Comparison of ENCODE assay signal across 8 mouse cellular contexts in genomic region chr6:83762880-83763431, GRCm38 (mm10). TPM values are rescaled to one million over a fixed set of nuclear protein-coding genes. Genes with fewer than 3 reads are reported as not detected.
DNase-seq lines count a peak whose midpoint lies in the region; ATAC-seq and TF ChIP-seq lines count a peak whose summit lies in the region.

No protein-coding gene starts in this region.

- peak overlapping the region; percentile 82 for H3K4me2 ChIP-seq in heart, embryonic 13.5 days
- H3K4me2 ChIP-seq in lung, embryonic 14.5 days: peak overlapping the region; percentile 65

- 2% methylated on average over 35 of the region's 35 CpGs for WGBS in heart, embryonic 13.5 days
- WGBS in lung, embryonic 14.5 days: 2% methylated on average over 35 of the region's 35 CpGs

- H3K27ac ChIP-seq in heart, embryonic 13.5 days (replicated peaks): no peak overlapping the region
- H3K27ac ChIP-seq in lung, embryonic 14.5 days (ENCODE audit: low read depth): no peak overlapping the region

- peak; percentile 31 for TF ChIP-seq CTCF in lung, embryonic 14.5 days (IDR thresholded peaks at IDR 0.05; ENCODE audit: low read depth)

- 0 out of 2 replicates have a peak, but pooled peaks cover 2% of the 10 kb centered on the region for H3K36me3 ChIP-seq in heart, embryonic 13.5 days
- H3K36me3 ChIP-seq in lung, embryonic 14.5 days (ENCODE audit: insufficient read depth): no peaks in the 10 kb centered on the region

- peak overlapping the region; percentile 51 for H3K4me3 ChIP-seq in heart, embryonic 13.5 days
- peak overlapping the region; percentile 28 for H3K4me3 ChIP-seq in lung, embryonic 14.5 days (ENCODE audit: low read depth, low read length)

- H3K27me3 ChIP-seq in heart, embryonic 13.5 days (replicated peaks): peaks cover 67% of the 10 kb centered on the region
- H3K27me3 ChIP-seq in lung, embryonic 14.5 days (ENCODE audit: insufficient read depth, low read length): peaks cover 51% of the 10 kb centered on the region

- no peaks in the 10 kb centered on the region for H3K9me3 ChIP-seq in heart, embryonic 13.5 days
- no peaks in the 10 kb centered on the region for H3K9me3 ChIP-seq in lung, embryonic 14.5 days (ENCODE audit: low read depth, low read length)

- peak; percentile 54 to 64 for DNase-seq in adrenal gland, postnatal 36 days
- peak; percentile 27 to 35 for DNase-seq in kidney, adult 8-10 months
- peak; percentile 56 for DNase-seq in lung, embryonic 14.5 days
- DNase-seq in retina, postnatal 1 day: peak; percentile 64
- no peak for DNase-seq in cerebellum, adult 18-20 months
- no peak for DNase-seq in spleen, postnatal 14 days (ENCODE audit: low spot score in 2 of 2)

- peak; percentile 44 for ATAC-seq in CD4-positive, CD25-positive, alpha-beta regulatory T cell, adult 4 months
- ATAC-seq in heart, embryonic 13.5 days (ENCODE audit: extremely low read depth, insufficient number of reproducible peaks, low FRiP score, low TSS enrichment): no peak
- peak; percentile 75 for ATAC-seq in lung, embryonic 14.5 days (ENCODE audit: insufficient read depth)

- H3K4me1 ChIP-seq in heart, embryonic 13.5 days: peaks cover 26% of the 10 kb centered on the region
- H3K4me1 ChIP-seq in lung, embryonic 14.5 days (ENCODE audit: insufficient read depth): no peaks in the 10 kb centered on the region; the same call in 1 of the 2 replicates

- peak overlapping the region; percentile 76 for H3K9ac ChIP-seq in heart, embryonic 13.5 days
- H3K9ac ChIP-seq in lung, embryonic 14.5 days: no peak overlapping the region; the same call in none of the 2 replicates

RNA-seq across cellular contexts. Expression of gene Ankrd53, which starts 0.5 kb away (rescaled TPM):
- polyA plus RNA-seq in CD4-positive, CD25-positive, alpha-beta regulatory T cell, adult 4 months (2017; shearing (Covaris generic)): not detected
- not detected for total RNA-seq in adrenal gland, postnatal 36 days (2021)
- polyA plus RNA-seq in heart, embryonic 13.5 days (2015; fragmentation: Nextera tagmentation; extraction: Ambion mirVana): not detected in 2 replicates
- 0.21 TPM in 1 of 2 replicates, not detected in the other for polyA plus RNA-seq in lung, embryonic 14.5 days (2014; fragmentation: Nextera tagmentation; extraction: Ambion mirVana)

RNA-seq across cellular contexts. Expression of gene Tex261, which starts 12.7 kb away (rescaled TPM):
- 10 to 100 TPM; 78.1 to 88.1 TPM for polyA plus RNA-seq in CD4-positive, CD25-positive, alpha-beta regulatory T cell, adult 4 months (2017; shearing (Covaris generic))
- 100 to 1,000 TPM; 135 to 214 TPM for total RNA-seq in adrenal gland, postnatal 36 days (2021)
- polyA plus RNA-seq in heart, embryonic 13.5 days (2015; fragmentation: Nextera tagmentation; extraction: Ambion mirVana): 60.4 and 72.9 TPM in 2 replicates
- polyA plus RNA-seq in lung, embryonic 14.5 days (2014; fragmentation: Nextera tagmentation; extraction: Ambion mirVana): 74.7 and 77.4 TPM in 2 replicates

RNA-seq across cellular contexts. Expression of gene Atp6v1b1, which starts 20.2 kb away (rescaled TPM):
- not detected for polyA plus RNA-seq in CD4-positive, CD25-positive, alpha-beta regulatory T cell, adult 4 months (2017; shearing (Covaris generic))
- not detected for total RNA-seq in adrenal gland, postnatal 36 days (2021)
- not detected in 2 replicates for polyA plus RNA-seq in heart, embryonic 13.5 days (2015; fragmentation: Nextera tagmentation; extraction: Ambion mirVana)
- not detected in 2 replicates for polyA plus RNA-seq in lung, embryonic 14.5 days (2014; fragmentation: Nextera tagmentation; extraction: Ambion mirVana)

RNA-seq across cellular contexts. Expression of gene Nagk, which starts 31.8 kb away (rescaled TPM):
- polyA plus RNA-seq in CD4-positive, CD25-positive, alpha-beta regulatory T cell, adult 4 months (2017; shearing (Covaris generic)): 10 to 100 TPM; 31.0 to 32.7 TPM
- 10 to 100 TPM; 48.2 to 56.7 TPM for total RNA-seq in adrenal gland, postnatal 36 days (2021)
- polyA plus RNA-seq in heart, embryonic 13.5 days (2015; fragmentation: Nextera tagmentation; extraction: Ambion mirVana): 55.4 and 57.6 TPM in 2 replicates
- polyA plus RNA-seq in lung, embryonic 14.5 days (2014; fragmentation: Nextera tagmentation; extraction: Ambion mirVana): 46.1 and 49.3 TPM in 2 replicates

RNA-seq across cellular contexts. Expression of gene Vax2, which starts 51.9 kb away (rescaled TPM):
- under 1 TPM in 1 of 2 experiments, not detected in 1; 0.43 TPM for polyA plus RNA-seq in CD4-positive, CD25-positive, alpha-beta regulatory T cell, adult 4 months (2017; shearing (Covaris generic))
- total RNA-seq in adrenal gland, postnatal 36 days (2021): not detected
- not detected in 2 replicates for polyA plus RNA-seq in heart, embryonic 13.5 days (2015; fragmentation: Nextera tagmentation; extraction: Ambion mirVana)
- not detected in 2 replicates for polyA plus RNA-seq in lung, embryonic 14.5 days (2014; fragmentation: Nextera tagmentation; extraction: Ambion mirVana)

Comparison
In these comparisons a context has a peak if more than half of its experiments do, and no peak if none do; other contexts are left out.
1. DNase-seq: peak in adrenal gland, postnatal 36 days (2 of 2), kidney, adult 8-10 months (2 of 2), lung, embryonic 14.5 days (single experiment) and retina, postnatal 1 day (single experiment); none in cerebellum, adult 18-20 months (0 of 2) and spleen, postnatal 14 days (0 of 2).